Mouse (Mus musculus) midbrain, embryonic 10.5 days (tissue): Measurements from ENCODE around the gene Zbtb32. TPM values are rescaled to one million over a fixed set of nuclear protein-coding genes. Genes with fewer than 3 reads are reported as not detected.

Source experiments
- DNase-seq: peaks from one replicate; pipeline ENCODE4 v3.0.0-alpha.2; 2017; ENCODE audit warnings: low spot score
- H3K27ac ChIP-seq: fragments of 300-500 bp; sonication (generic); replicated peaks from 2 replicates; pipeline ENCODE4 v1.5.1; 2016; ENCODE audit warnings: mild to moderate bottlenecking
- H3K27me3 ChIP-seq: fragments of 300-500 bp; sonication (generic); 2 replicates; pipeline ENCODE4 v1.6.1; 2016; ENCODE audit warnings: low read depth, mild to moderate bottlenecking; ENCODE audit not compliant: poor library complexity, severe bottlenecking
- H3K36me3 ChIP-seq: fragments of 300-500 bp; sonication (generic); 2 replicates; pipeline ENCODE4 v1.6.1; 2016; ENCODE audit warnings: mild to moderate bottlenecking, moderate library complexity
- H3K4me1 ChIP-seq: fragments of 300-500 bp; sonication (generic); 2 replicates; pipeline ENCODE4 v1.6.1; 2016
- H3K4me3 ChIP-seq: fragments of 300-500 bp; sonication (generic); 2 replicates; pipeline ENCODE4 v1.5.1; 2016; ENCODE audit warnings: mild to moderate bottlenecking, moderate library complexity
- H3K9me3 ChIP-seq: fragments of 300-500 bp; sonication (generic); replicated peaks from 2 replicates; pipeline ENCODE4 v1.6.1; 2016; ENCODE audit warnings: mild to moderate bottlenecking
- WGBS: fragments of 180-500 bp; shearing (Covaris S2); methylation state at CpG from one replicate; pipeline ENCODE4 v1.1.7; 2016; 5-methylcytosine and 5-hydroxymethylcytosine counted together
- microRNA-seq: library from miRNA; unstranded; fragments of <30 nt; microRNA quantifications from one replicate; pipeline ENCODE4, GENCODE M21; 2017
- polyA plus RNA-seq: library from polyadenylated mRNA; unstranded; fragments of >200 nt; fragmentation: Nextera tagmentation; extraction: Ambion mirVana; gene quantifications from 2 replicates; pipeline ENCODE4 v1.2.1, GENCODE M21; 2016

The Zbtb32 gene
- polyA plus RNA-seq, 1 experiment from 2014 or later = 0.26 TPM

DNA sequence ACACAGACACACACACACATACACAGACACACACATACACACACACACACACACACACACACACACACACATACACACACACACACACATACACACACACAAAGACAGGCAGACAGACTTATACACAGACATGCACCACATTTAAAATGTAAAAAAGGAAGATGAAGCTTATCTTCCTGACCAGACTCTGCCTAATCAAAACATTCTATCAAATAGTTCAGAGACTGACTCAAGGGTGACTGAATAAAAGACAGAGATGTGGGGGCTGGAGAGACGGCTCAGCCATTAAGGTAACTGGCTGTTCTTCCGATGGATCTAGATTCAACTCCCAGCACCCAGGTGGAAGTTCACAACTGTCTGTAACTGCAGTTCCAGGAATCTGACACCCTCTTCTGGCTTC is 54.4 kb downstream of the Zbtb32 start:
- H3K9me3 ChIP-seq = no peaks in the 10 kb centered on the region
- H3K27me3 ChIP-seq = no peaks in the 10 kb centered on the region
- no peak for DNase-seq
- peaks cover 78% of the 10 kb centered on the region for H3K36me3 ChIP-seq
- 97% methylated on average over 2 of the region's 2 CpGs for WGBS
- H3K4me3 ChIP-seq = no peak overlapping the region
- no peaks in the 10 kb centered on the region for H3K4me1 ChIP-seq
- H3K27ac ChIP-seq = no peak overlapping the region

DNA sequence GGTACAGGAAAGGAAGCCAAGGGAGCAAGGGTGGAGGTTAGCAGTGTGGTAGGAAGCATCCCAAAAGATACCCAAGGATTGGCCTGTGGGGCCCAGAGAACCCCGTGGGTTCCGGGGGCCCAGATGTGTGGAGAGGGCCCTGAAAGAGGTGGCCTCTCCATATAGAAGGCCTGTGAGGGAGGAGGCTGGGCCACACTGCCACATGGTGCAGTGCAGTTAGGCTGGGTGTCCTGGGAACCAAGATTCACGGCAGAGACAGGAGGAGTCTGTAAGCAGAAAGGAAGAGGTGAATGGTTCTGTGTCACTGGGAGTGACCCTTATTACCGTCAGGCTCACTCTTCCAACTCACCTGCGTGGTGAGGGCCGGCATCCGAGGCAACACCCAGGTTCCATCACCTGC is 58.1 kb downstream of the Zbtb32 start:
- 88% methylated on average over 7 of the region's 7 CpGs for WGBS
- Histone ChIP-seq H3K4me3 (no peak overlapping the region), H3K27ac (no peak overlapping the region), H3K27me3 (no peaks in the 10 kb centered on the region), H3K4me1 (peaks cover 7% of the 10 kb centered on the region), H3K9me3 (no peaks in the 10 kb centered on the region), H3K36me3 (peaks cover 57% of the 10 kb centered on the region)
- no peak for DNase-seq

Small RNAs within 50 kb of the gene (microRNA-seq; reads per million reads assigned to microRNA genes)
- gene Gm38670 (1.8 reads per million), gene Mir3569 (not detected)

Other genes with a start within 250 kb of the Zbtb32 start
- gene Lrfn3, start 236.1 kb downstream of the Zbtb32 start, polyA plus RNA-seq = 5.4 and 6.2 TPM in 2 replicates
- gene Tyrobp, start 185.1 kb downstream of the Zbtb32 start, polyA plus RNA-seq = 15.7 and 19.6 TPM in 2 replicates
- gene Hcst, start 179.1 kb downstream of the Zbtb32 start, polyA plus RNA-seq = 0.35 TPM in 1 of 2 replicates, not detected in the other
- 1.4 and 1.5 TPM in 2 replicates for gene Nfkbid, start 177.2 kb downstream of the Zbtb32 start, polyA plus RNA-seq
- gene Aplp1, start 153.4 kb downstream of the Zbtb32 start, polyA plus RNA-seq = 69.6 and 124 TPM in 2 replicates
- 1.7 and 1.9 TPM in 2 replicates for gene Kirrel2, start 141.2 kb downstream of the Zbtb32 start, polyA plus RNA-seq
- gene Nphs1, start 140.6 kb downstream of the Zbtb32 start, polyA plus RNA-seq = 0.16 and 0.23 TPM in 2 replicates
- not detected in 2 replicates for gene Prodh2, start 105.3 kb downstream of the Zbtb32 start, polyA plus RNA-seq
- 36.6 and 62.0 TPM in 2 replicates for gene Arhgap33, start 63.8 kb downstream of the Zbtb32 start, polyA plus RNA-seq
- 6.1 and 6.2 TPM in 2 replicates for gene Hspb6, start 46.7 kb downstream of the Zbtb32 start, polyA plus RNA-seq
- gene Proser3, start 46.6 kb downstream of the Zbtb32 start, polyA plus RNA-seq = 13.4 and 17.1 TPM in 2 replicates
- 45.9 and 46.7 TPM in 2 replicates for gene Lin37, start 39.1 kb downstream of the Zbtb32 start, polyA plus RNA-seq
- 93.2 and 99.5 TPM in 2 replicates for gene U2af1l4, start 35.6 kb downstream of the Zbtb32 start, polyA plus RNA-seq
- 17.0 and 19.6 TPM in 2 replicates for gene Gm49396, start 35.6 kb downstream of the Zbtb32 start, polyA plus RNA-seq
- 131 and 133 TPM in 2 replicates for gene Psenen, start 35.3 kb downstream of the Zbtb32 start, polyA plus RNA-seq
- gene Igflr1, start 33.5 kb downstream of the Zbtb32 start, polyA plus RNA-seq = 4.4 and 7.2 TPM in 2 replicates
- gene Kmt2b, start 10.2 kb downstream of the Zbtb32 start, polyA plus RNA-seq = 7.4 and 10.6 TPM in 2 replicates
- gene Upk1a, start 13.9 kb upstream of the Zbtb32 start, polyA plus RNA-seq = 0.44 and 0.79 TPM in 2 replicates
- 779 and 792 TPM in 2 replicates for gene Cox6b1, start 27.2 kb upstream of the Zbtb32 start, polyA plus RNA-seq
- gene Etv2, start 36.9 kb upstream of the Zbtb32 start, polyA plus RNA-seq = not detected in 2 replicates
- gene Rbm42, start 51.4 kb upstream of the Zbtb32 start, polyA plus RNA-seq = 140 and 145 TPM in 2 replicates
- 79.8 and 84.0 TPM in 2 replicates for gene Haus5, start 66.1 kb upstream of the Zbtb32 start, polyA plus RNA-seq
- gene Pmis2, start 72.7 kb upstream of the Zbtb32 start, polyA plus RNA-seq = not detected in 2 replicates
- gene 2200002J24Rik, start 100.0 kb upstream of the Zbtb32 start, polyA plus RNA-seq = not detected in 2 replicates
- 0.89 and 1.1 TPM in 2 replicates for gene Atp4a, start 113.3 kb upstream of the Zbtb32 start, polyA plus RNA-seq
- gene Tmem147, start 130.6 kb upstream of the Zbtb32 start, polyA plus RNA-seq = 155 and 164 TPM in 2 replicates
- 0.33 and 0.40 TPM in 2 replicates for gene Gapdhs, start 144.8 kb upstream of the Zbtb32 start, polyA plus RNA-seq
- 0.51 and 0.65 TPM in 2 replicates for gene Sbsn, start 152.6 kb upstream of the Zbtb32 start, polyA plus RNA-seq
- gene Dmkn, start 164.8 kb upstream of the Zbtb32 start, polyA plus RNA-seq = not detected in 2 replicates
- gene Krtdap, start 189.0 kb upstream of the Zbtb32 start, polyA plus RNA-seq = not detected in 2 replicates
- not detected in 2 replicates for gene Ffar2, start 224.9 kb upstream of the Zbtb32 start, polyA plus RNA-seq